Mouse (Mus musculus) forelimb bud, embryonic 11.5 days (tissue): ENCODE results near the gene Gm13199.

ENCODE experiments used
- DNase-seq: peaks from one replicate; pipeline ENCODE4 v3.0.0-alpha.2; 2012; ENCODE audit warnings: low read depth, low spot score

The Gm13199 gene

DNA sequence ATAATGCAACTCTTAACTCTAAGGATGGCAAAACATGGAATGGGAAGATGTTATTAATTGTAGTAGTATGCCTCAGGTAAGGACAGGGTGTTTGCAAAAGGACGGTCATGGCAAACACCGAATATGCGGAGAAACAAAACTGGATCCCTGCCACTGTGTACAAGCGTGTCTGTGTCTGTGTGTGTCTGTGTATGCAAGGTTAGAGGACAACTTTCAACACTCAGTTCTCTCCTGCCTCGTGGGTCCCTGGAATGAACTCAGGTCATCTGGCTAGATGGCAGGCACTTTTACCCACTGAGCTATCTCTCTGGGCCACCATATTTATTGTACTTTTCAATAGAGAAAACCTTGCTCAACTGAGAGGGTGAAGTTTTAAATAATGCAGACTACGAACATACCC lies 40.3 kb downstream of the Gm13199 start:
- DNase-seq = no peak

DNA sequence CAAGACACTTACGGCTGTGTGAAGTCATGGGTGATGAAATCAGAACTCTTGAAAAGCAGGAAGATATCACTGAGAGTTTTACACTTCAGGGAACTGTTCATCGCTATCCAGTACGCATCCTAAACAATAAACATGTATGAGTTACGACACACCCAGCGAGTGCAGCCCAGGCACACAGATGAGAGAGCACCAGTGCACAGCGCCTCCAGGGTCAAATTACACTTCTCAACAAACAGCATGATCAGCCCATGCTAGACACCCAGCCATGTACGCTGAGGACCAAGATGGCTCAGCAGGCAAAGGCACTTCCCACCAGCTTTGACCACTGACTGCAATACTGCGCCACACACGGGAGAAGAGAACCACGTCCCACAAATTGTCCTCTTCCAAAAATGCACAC lies 41.5 kb downstream of the Gm13199 start:
- DNase-seq = no peak
